Mouse (Mus musculus) small intestine, adult 2 months (tissue): ENCODE measurements at regions not wholly inside any gene's neighbourhood (a gene's known extent, or its start where the extent isn't known, plus 50 kb on each side); places are given as distances from the start of the nearest gene placed in this dataset.

Experiments
- H3K27ac ChIP-seq: fragments of 200-500 bp; 2 replicates; pipeline ENCODE4 v1.5.1; 2012; ENCODE audit warnings: low read depth, low read length, control low read depth, inconsistent platforms; ENCODE audit not compliant: insufficient read depth
- H3K27me3 ChIP-seq: fragments of 200-500 bp; 2 replicates; pipeline ENCODE4 v1.6.1; 2012; ENCODE audit warnings: mild to moderate bottlenecking, moderate library complexity, low read length, inconsistent platforms; ENCODE audit not compliant: control insufficient read depth, insufficient read depth
- H3K36me3 ChIP-seq: fragments of 200-500 bp; 2 replicates; pipeline ENCODE4 v1.6.1; 2012; ENCODE audit warnings: mild to moderate bottlenecking, low read length, control low read depth, inconsistent platforms; ENCODE audit not compliant: control insufficient read depth, insufficient read depth
- H3K4me1 ChIP-seq: fragments of 200-500 bp; 2 replicates; pipeline ENCODE4 v1.6.1; 2012; ENCODE audit warnings: low read length, inconsistent platforms, mixed read lengths; ENCODE audit not compliant: control insufficient read depth, insufficient read depth, insufficient read length
- H3K4me3 ChIP-seq: fragments of 200-500 bp; 2 replicates; pipeline ENCODE4 v1.5.1; 2012; ENCODE audit warnings: low read depth, mild to moderate bottlenecking, control low read depth, inconsistent platforms, low read length, moderate library complexity
- CTCF ChIP-seq: fragments of 200-500 bp; IDR thresholded peaks from 2 replicates; pipeline ENCODE4 v1.5.1; 2012; ENCODE audit warnings: low read depth, mild to moderate bottlenecking, control low read depth, inconsistent platforms, low read length, moderate library complexity, mixed read lengths; ENCODE audit not compliant: insufficient replicate concordance, insufficient read length; ENCODE audit errors: extremely low read depth
- POLR2A ChIP-seq: fragments of 200-500 bp; IDR thresholded peaks from 2 replicates; pipeline ENCODE4 v1.6.1; 2012; ENCODE audit warnings: low read depth, mild to moderate bottlenecking, control low read depth, inconsistent platforms, low read length, moderate library complexity
- WGBS: fragments of 180-500 bp; shearing (Covaris S2); methylation state at CpG from one replicate; pipeline ENCODE4 v1.1.7; 2018; 5-methylcytosine and 5-hydroxymethylcytosine counted together

- H3K36me3 ChIP-seq: no peaks in the 10 kb centered on the region
- WGBS: 51% methylated on average over 4 of the region's 4 CpGs
- no peak overlapping the region for H3K4me3 ChIP-seq
- H3K27ac ChIP-seq: no peak overlapping the region
- no peaks in the 10 kb centered on the region for H3K27me3 ChIP-seq
- no peaks in the 10 kb centered on the region for H3K4me1 ChIP-seq
- TF ChIP-seq POLR2A (no peak), CTCF (no peak)
These were observed 437.5 kb downstream of the Cntnap4 start for GRCm38 (mm10) chr8:113007356-113007755.

DNA sequence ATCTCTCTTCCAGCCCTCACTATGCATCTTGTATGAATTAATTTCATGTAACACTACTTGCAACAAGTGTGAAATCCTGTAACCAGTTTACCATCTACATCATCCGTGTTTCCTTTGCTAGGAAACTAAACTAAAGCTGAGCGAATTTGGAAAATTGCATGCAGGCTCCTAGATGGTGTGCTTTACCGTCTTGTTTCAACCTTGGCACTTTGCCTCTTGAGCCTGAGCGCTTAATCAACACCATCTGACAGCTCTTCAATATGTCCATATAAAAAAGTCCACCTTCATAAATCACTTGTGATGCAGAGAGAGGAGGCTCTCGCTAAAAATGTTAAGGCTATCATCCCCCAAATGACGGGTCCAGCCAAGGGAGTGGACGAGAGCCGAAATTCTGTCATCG lies 459.0 kb downstream of the Cntnap4 start:
- Histone ChIP-seq H3K4me3 (no peak overlapping the region), H3K36me3 (no peaks in the 10 kb centered on the region), H3K27ac (no peak overlapping the region), H3K27me3 (no peaks in the 10 kb centered on the region), H3K4me1 (no peaks in the 10 kb centered on the region)
- no peak for TF ChIP-seq CTCF
- no peak for TF ChIP-seq POLR2A
- 81% methylated on average over 9 of the region's 9 CpGs for WGBS

GRCm38 (mm10) chr8:113051770-113052473 lies 482.1 kb downstream of the Cntnap4 start:
- no peak overlapping the region for H3K27ac ChIP-seq
- WGBS: 84% methylated on average over 8 of the region's 8 CpGs
- no peaks in the 10 kb centered on the region for H3K36me3 ChIP-seq
- no peaks in the 10 kb centered on the region for H3K27me3 ChIP-seq
- no peak overlapping the region for H3K4me3 ChIP-seq
- no peaks in the 10 kb centered on the region for H3K4me1 ChIP-seq
- TF ChIP-seq CTCF: no peak
- no peak for TF ChIP-seq POLR2A

- TF ChIP-seq CTCF (no peak), POLR2A (no peak)
- WGBS: 57% methylated on average over 2 of the region's 2 CpGs
- no peaks in the 10 kb centered on the region for H3K4me1 ChIP-seq
These were observed 495.7 kb downstream of the Cntnap4 start for GRCm38 (mm10) chr8:113065246-113066169.

DNA sequence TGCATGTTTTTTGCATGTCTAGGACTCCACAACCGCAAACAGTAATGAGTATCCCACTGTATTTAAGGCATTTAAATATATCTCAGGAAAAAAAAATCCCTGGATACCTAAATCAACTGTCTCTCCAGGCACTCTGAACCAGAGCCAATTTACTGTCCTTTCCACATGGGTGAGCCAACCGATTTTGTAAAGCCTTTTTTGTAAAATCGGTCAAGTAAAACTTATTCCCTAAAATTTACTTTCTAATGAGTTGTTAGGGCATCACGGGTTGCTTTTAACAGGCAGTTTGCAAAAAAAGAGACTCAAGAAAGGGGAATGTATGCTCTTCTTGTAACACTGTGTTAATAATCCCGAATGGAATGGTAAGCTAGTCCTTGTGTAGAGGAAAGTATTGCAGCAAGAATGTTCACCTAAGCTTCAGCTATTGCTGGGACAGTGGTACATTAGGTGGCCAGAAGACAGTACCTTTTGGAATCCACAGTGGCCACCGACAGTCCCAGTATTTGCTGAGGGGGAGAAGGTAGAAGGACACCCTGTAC lies 496.4 kb downstream of the Cntnap4 start:
- Histone ChIP-seq H3K36me3 (no peaks in the 10 kb centered on the region), H3K4me1 (no peaks in the 10 kb centered on the region), H3K27ac (no peak overlapping the region), H3K27me3 (no peaks in the 10 kb centered on the region), H3K4me3 (no peak overlapping the region)
- 77% methylated on average over 6 of the region's 6 CpGs for WGBS
- TF ChIP-seq POLR2A: no peak
- TF ChIP-seq CTCF: no peak

More at GRCm38 (mm10) chr8:113065246-113066169, 495.7 kb downstream of the Cntnap4 start:
- Histone ChIP-seq H3K27ac (no peak overlapping the region), H3K27me3 (no peaks in the 10 kb centered on the region), H3K36me3 (no peaks in the 10 kb centered on the region), H3K4me3 (no peak overlapping the region)

- Histone ChIP-seq H3K27me3 (no peaks in the 10 kb centered on the region), H3K4me1 (no peaks in the 10 kb centered on the region), H3K36me3 (no peaks in the 10 kb centered on the region), H3K27ac (no peak overlapping the region), H3K4me3 (no peak overlapping the region)
- TF ChIP-seq CTCF: no peak
- no peak for TF ChIP-seq POLR2A
- 83% methylated on average over 2 of the region's 2 CpGs for WGBS
These were observed 514.1 kb downstream of the Cntnap4 start for GRCm38 (mm10) chr8:113083976-113084375.

GRCm38 (mm10) chr8:113087586-113087985 lies 517.7 kb downstream of the Cntnap4 start:
- WGBS: 80% methylated on average over 1 of the region's 1 CpGs
- TF ChIP-seq CTCF (no peak), POLR2A (no peak)
- H3K27ac ChIP-seq: no peak overlapping the region

More at GRCm38 (mm10) chr8:113087586-113087985, 517.7 kb downstream of the Cntnap4 start:
- Histone ChIP-seq H3K4me1 (no peaks in the 10 kb centered on the region), H3K4me3 (no peak overlapping the region), H3K27me3 (no peaks in the 10 kb centered on the region), H3K36me3 (no peaks in the 10 kb centered on the region)
